Mouse (Mus musculus) heart, adult 8-10 months (tissue): Measurements from ENCODE around the gene Cep41. TPM values are rescaled to one million over a fixed set of nuclear protein-coding genes. Genes with fewer than 3 reads are reported as not detected.

Source experiments
- DNase-seq: peaks from one replicate; pipeline ENCODE4 v3.0.0; 2022; ENCODE audit warnings: low spot score
- microRNA-seq: library from miRNA; unstranded; fragments of <30 nt; microRNA quantifications from one replicate; pipeline ENCODE4 v1.2.0, GENCODE M21; 2022
- total RNA-seq, 4 experiments: library from RNA; stranded (reverse); gene quantifications; 2 replicates each; pipeline ENCODE4 v1.2.4; 2022

Gene Cep41
- total RNA-seq, 4 experiments from 2014 or later = 1.5 to 3.4 (median 2.1) TPM

DNA sequence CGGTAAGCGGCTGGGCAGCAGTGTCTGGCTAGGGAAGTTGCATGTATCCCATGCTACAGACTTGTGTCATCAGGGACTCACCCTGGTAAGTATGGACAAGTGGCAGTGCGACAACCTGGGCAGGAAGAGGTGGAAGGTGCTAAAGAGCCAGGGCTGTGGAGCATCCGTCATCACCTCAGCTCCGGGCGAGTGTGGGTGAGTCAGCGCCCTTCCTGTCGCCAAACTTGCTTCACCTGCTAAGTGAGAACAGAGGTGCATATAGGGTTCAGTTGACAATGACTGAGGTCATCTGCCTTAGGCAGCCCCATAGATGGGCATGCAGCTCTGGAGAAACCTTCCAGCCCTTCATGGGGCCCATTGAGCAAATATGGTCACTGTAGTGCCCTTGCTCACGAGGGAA is 68.8 kb downstream of the Cep41 start:
- DNase-seq = no peak

DNA sequence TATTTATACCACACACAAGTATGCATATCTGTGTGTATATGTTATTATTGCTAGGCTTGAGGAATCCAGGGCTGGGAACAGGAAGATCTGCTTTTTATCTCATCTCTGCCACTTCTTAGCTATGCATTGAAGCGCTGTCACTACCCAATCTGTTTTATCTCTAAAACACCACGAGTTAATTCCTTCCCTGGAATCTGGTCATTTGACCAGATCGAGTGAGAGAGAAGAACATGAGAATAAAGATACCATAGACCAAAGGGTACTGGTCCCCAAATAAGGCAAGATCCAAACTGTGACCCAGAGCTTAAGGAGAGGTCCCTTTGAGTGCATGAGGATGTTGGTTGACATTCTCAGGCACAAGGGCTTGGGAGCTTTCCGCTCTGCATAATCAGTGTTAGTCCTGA is 71.6 kb downstream of the Cep41 start:
- no peak for DNase-seq

DNA sequence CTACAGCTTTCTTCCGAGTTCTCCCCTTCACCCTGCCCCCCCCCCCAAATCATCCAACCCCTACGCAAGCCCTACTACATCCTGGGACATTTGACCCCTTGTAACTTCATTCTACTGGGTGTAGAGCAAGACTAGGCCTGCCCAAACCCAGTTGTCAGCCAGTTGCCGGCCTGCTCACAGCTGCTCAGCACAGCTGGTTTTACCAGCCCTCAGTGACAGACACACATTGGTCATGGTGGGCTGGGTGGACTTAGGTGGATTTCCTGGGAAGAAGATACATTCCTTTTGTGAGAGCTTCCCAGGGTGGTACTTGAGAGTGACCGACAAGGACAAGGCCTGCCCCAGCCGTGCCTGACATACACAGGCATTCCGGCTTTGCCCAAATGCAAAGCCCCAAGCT is 72.6 kb downstream of the Cep41 start:
- DNase-seq = no peak

DNA sequence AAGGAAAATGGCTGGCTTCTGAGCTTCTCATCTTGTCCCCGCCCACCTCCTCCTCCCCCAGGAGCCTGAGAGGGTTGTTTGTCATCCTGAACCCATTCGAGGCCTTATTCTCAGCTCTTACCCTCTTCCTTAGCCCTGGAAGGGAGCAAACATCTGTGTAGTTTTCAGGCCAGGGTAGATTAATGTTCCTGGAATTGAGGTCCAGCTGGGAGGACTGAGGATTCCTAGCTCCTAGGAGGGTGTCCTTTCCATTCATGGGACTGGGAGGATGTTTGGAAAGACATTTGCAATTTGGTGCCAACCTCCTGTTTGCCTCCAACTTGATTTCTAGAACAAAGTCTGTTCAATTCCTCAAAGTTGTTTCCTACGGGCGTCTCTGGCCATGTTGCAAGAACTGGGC is 73.0 kb downstream of the Cep41 start:
- peak; percentile 28 for DNase-seq

DNA sequence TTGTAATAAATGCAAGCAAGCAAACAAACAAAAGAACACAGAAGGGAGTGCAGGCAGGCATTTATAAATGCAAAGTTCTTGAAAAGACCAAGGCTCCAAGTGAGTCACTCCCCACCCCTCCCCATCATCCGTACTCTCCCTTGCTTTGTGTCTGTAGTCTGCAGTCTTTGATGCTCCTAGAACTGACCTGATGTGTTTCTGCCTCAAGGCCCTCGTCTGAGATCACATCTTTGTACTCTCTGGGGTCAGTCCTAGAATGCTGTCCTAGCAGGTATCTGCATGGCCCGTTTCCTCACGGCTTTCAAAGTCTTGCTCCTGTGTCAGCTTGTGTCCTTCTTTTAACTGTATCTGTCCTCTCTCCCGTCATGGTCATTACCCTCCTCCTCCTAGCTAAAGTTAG is 73.9 kb downstream of the Cep41 start:
- DNase-seq = no peak

DNA sequence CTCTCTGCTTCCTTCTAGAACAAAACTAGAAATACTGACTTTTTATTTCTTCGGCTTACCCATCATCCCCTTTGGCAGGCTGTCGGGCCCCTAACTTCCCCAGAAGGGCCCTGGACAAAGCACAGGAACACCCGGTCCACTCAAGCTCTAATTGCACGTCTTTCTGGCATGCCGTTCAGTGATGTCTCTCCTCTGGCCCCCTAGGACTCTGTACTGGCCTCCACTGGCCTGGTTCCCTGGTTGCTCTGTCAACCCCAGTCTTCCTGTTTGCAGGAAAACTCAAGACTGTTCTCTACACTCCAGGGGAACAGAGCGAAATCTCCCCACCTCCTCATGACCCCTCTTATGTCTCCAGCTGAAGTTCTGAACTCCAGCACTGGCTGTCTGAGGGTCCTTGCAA is 74.8 kb downstream of the Cep41 start:
- DNase-seq = no peak

GRCm38 (mm10) chr6:30617959-30618590 is 75.5 kb downstream of the Cep41 start:
- DNase-seq = no peak

GRCm38 (mm10) chr6:30617020-30617958 is 76.3 kb downstream of the Cep41 start:
- no peak for DNase-seq

GRCm38 (mm10) chr6:30616491-30616941 is 77.0 kb downstream of the Cep41 start:
- DNase-seq = no peak

DNA sequence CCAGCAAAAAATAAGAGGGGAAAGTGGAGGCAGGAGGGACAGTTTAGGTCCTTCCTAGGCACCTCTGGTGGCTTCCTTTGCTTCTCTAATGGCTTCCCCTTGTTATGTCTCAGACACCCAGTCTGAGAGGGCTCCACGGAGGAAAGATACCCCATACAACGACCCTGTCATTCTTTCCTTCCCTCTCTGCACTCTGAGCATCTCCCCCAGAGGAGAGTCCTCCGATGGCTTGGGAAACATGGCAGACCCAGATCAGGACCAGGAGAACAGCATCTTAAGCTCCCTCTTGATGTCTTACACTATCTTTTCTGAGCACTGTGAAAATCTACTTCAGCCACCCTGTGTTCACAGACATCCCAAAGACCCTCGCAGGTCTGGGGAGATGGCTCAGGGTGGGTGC is 77.8 kb downstream of the Cep41 start:
- no peak for DNase-seq

DNA sequence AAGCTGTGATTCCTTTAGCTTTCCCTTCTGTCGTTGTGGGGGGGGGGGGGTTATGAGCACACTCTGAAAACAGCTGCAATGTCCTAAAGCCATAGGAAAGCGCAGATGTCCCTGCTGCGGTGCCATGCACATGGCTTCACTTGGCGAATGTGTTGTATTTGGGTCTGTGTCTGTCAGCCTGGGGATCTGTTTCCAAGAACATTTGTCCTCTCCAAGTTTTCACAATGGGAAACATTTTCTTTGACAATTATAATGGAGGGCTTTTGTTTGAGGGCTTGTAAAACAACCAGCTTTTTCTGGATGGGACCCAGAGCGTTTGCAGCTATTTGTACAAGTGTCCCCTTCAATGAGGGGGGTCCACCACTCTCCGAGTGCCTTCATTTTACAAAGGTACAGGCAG is 79.3 kb downstream of the Cep41 start:
- no peak for DNase-seq

DNA sequence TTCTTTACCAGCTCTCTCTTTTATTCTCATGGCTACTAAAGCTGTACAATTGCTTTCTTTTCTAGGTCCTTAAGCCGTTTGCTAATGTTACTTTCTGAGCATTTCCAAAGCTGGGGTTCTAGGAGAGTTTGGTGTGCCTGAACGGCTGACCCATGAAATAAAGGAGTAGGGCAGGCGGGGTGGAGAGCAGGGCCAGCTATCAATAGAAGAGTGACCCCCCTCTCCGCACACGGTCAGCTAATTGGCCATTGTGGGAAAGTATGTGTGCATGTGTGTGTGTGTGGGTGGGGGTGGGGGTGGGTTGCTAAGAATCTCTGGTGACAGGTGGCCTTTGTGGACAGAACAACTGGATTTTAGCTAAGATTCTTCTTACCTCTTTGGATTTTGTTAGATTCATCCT is 82.3 kb downstream of the Cep41 start:
- no peak for DNase-seq

GRCm38 (mm10) chr6:30610710-30611109 is 82.8 kb downstream of the Cep41 start, which contains the start of gene Cpa5:
TSS of gene Cpa5 (plus strand) at chr6:30611010.
- no peak for DNase-seq

- DNase-seq = no peak
Observed at GRCm38 (mm10) chr6:30605672-30606071, 87.9 kb downstream of the Cep41 start.

- no peak for DNase-seq
Observed at GRCm38 (mm10) chr6:30605111-30605510, 88.4 kb downstream of the Cep41 start.

DNA sequence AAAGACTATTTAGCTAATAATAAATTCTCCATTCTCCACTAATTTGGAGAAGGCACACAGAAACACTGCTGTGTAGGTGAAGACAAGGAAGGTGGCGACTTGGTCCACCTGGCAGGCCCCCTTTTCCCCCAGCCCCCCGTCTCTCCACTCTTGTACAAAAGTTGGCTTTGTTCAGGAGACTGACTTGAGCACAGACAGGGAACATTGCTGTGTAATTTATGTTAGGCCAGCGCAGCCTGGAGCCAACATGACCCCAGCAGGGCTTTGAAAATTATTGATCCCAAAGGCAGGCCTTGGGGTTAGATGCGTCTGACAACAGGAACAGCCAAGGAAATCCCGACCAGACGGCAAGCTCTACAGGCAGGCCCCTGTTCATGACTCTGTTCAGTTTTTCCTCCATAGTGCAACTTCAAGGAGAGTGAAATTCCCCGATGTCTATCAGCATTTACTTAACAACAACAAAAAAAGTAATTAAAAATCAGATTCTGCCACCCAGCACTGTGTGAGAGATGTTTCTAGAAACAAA is 89.1 kb downstream of the Cep41 start:
- no peak for DNase-seq

Small RNAs within 50 kb of the gene (microRNA-seq; reads per million reads assigned to microRNA genes)
- gene Mir335 = 657 reads per million, percentile 78 among the genes with 10 or more reads in this experiment

Other genes with a start within 250 kb of the Cep41 start
- gene Tmem209, start 184.0 kb downstream of the Cep41 start, total RNA-seq = 10 to 100 TPM in 2 of 4 experiments, 1 to 10 TPM in 2; 7.3 to 12.4 (median 9.5) TPM
- gene Ssmem1, start 183.9 kb downstream of the Cep41 start, total RNA-seq = under 1 TPM in 1 of 4 experiments, not detected in 3; 0.40 TPM
- gene Cpa2, start 152.2 kb downstream of the Cep41 start, total RNA-seq = under 1 TPM in 1 of 4 experiments, not detected in 3; 0.31 TPM
- not detected for gene Cpa4, start 125.4 kb downstream of the Cep41 start, total RNA-seq
- not detected for gene Cpa5, start 82.7 kb downstream of the Cep41 start, total RNA-seq
- under 1 TPM in 2 of 4 experiments, not detected in 2; 0.19 to 0.20 TPM for gene Cpa1, start 54.5 kb downstream of the Cep41 start, total RNA-seq
- 1 to 10 TPM; 3.2 to 9.2 (median 7.6) TPM for gene Mest, start 29.8 kb upstream of the Cep41 start, total RNA-seq
- 10 to 100 TPM; 38.2 to 41.3 (median 39.9) TPM for gene Copg2, start 203.0 kb upstream of the Cep41 start, total RNA-seq
- not detected for gene Tsga13, start 221.8 kb upstream of the Cep41 start, total RNA-seq